Mouse (Mus musculus) testis, adult 2 months (tissue): ENCODE measurements around the gene Neurl2.

Experiments
- CTCF ChIP-seq: fragments of 200-500 bp; IDR thresholded peaks from 2 replicates; pipeline ENCODE4 v1.5.1; 2012; ENCODE audit warnings: low read depth, mild to moderate bottlenecking, inconsistent platforms, low read length, moderate library complexity; ENCODE audit not compliant: control insufficient read depth, insufficient read depth, insufficient replicate concordance
- POLR2A ChIP-seq: fragments of 200-500 bp; IDR thresholded peaks from 2 replicates; pipeline ENCODE4 v1.6.1; 2012; ENCODE audit warnings: low read depth, mild to moderate bottlenecking, inconsistent platforms, low read length, moderate library complexity; ENCODE audit not compliant: control insufficient read depth

GRCm38 (mm10) chr2:164791841-164792261, 41.4 kb downstream of the Neurl2 start:
- TF ChIP-seq POLR2A (no peak), CTCF (no peak)
